Mouse (Mus musculus) megakaryocyte, embryonic 14.5 days (primary cell): ENCODE data around the gene Pla2g4d.

Experiments
- FLI1 ChIP-seq: IDR thresholded peaks from 2 replicates; pipeline ENCODE4 v1.6.1; 2012; ENCODE audit warnings: low read length, inconsistent platforms, mixed read lengths
- GATA1 ChIP-seq: IDR thresholded peaks from 3 replicates; pipeline ENCODE4 v1.6.1; 2012; ENCODE audit warnings: mixed read lengths, low read length, inconsistent platforms, borderline replicate concordance

DNA sequence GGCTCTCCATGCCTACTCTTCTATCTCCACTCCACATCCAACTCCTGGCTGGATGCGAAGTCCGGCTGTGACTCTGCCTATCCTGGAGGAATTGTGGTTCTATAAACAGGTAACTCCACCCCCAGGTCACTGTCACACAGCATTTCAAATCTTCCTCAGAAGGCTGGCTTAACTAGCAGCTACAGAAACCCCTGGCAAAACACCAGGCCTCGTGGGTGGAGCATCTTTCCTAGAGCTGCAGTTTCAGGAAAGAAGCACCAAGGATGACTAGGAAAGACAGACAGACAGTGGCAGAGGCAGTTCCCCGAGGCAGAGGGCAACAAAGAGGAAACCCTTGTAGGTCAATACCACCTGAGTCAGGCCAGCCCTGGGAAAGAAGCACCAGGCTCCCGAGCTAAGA, at the start of gene Pla2g4d:
- TF ChIP-seq GATA1 = no peak
- TF ChIP-seq FLI1 = no peak
